Mouse (Mus musculus): ENCODE data around the gene Usp53.

Gene Usp53

GRCm38 (mm10) chr3:122984249-122985182 is at the start of gene Usp53:
Usp53 (minus strand) TSS chr3:122984510.
- in situ Hi-C loops (cut with MboI, MseI), result no loop called here

- in situ Hi-C loops (cut with MboI, MseI), result no loop called here
Measured at GRCm38 (mm10) chr3:123033804-123034203, 49.5 kb upstream of the Usp53 start.

GRCm38 (mm10) chr3:123025634-123026033 is 41.3 kb upstream of the Usp53 start:
- in situ Hi-C loops (cut with MboI, MseI), result no loop called here

GRCm38 (mm10) chr3:123024496-123025234 is 40.4 kb upstream of the Usp53 start:
- in situ Hi-C loops (cut with MboI, MseI), result no loop called here

- in situ Hi-C loops (cut with MboI, MseI), result no loop called here
Measured at GRCm38 (mm10) chr3:123018792-123019191, 34.5 kb upstream of the Usp53 start.

GRCm38 (mm10) chr3:123013476-123013875 is 29.2 kb upstream of the Usp53 start:
- in situ Hi-C loops (cut with MboI, MseI), result no loop called here

- in situ Hi-C loops (cut with MboI, MseI), result no loop called here
Measured at GRCm38 (mm10) chr3:123009417-123009816, 25.1 kb upstream of the Usp53 start.

GRCm38 (mm10) chr3:123007386-123007785 is 23.1 kb upstream of the Usp53 start:
- in situ Hi-C loops (cut with MboI, MseI), result no loop called here

- in situ Hi-C loops (cut with MboI, MseI), result no loop called here
Measured at GRCm38 (mm10) chr3:123001053-123001452, 16.7 kb upstream of the Usp53 start.

GRCm38 (mm10) chr3:122998511-122998910 is 14.2 kb upstream of the Usp53 start:
- in situ Hi-C loops (cut with MboI, MseI), result no loop called here

GRCm38 (mm10) chr3:122996968-122997367 is 12.7 kb upstream of the Usp53 start:
- in situ Hi-C loops (cut with MboI, MseI), result no loop called here

- in situ Hi-C loops (cut with MboI, MseI), result no loop called here
Measured at GRCm38 (mm10) chr3:122986906-122987305, 2.6 kb upstream of the Usp53 start.

- in situ Hi-C loops (cut with MboI, MseI), result no loop called here
Measured at GRCm38 (mm10) chr3:122986386-122986785, 2.1 kb upstream of the Usp53 start.

- in situ Hi-C loops (cut with MboI, MseI), result no loop called here
Measured at GRCm38 (mm10) chr3:122985183-122985944, 1.1 kb upstream of the Usp53 start.

GRCm38 (mm10) chr3:122983849-122984248 is 461 bp downstream of the Usp53 start:
- in situ Hi-C loops (cut with MboI, MseI), result no loop called here

- in situ Hi-C loops (cut with MboI, MseI), result no loop called here
Measured at GRCm38 (mm10) chr3:122975964-122976363, 8.3 kb downstream of the Usp53 start.

GRCm38 (mm10) chr3:122975363-122975762 is 8.9 kb downstream of the Usp53 start:
- in situ Hi-C loops (cut with MboI, MseI), result no loop called here

- in situ Hi-C loops (cut with MboI, MseI), result loop anchor here (5.0 kb wide), 1 partner anchor 43 kb away; no protein-coding TSS in a partner anchor
Measured at GRCm38 (mm10) chr3:122974833-122975232, 9.5 kb downstream of the Usp53 start.

GRCm38 (mm10) chr3:122972126-122972822 is 12.0 kb downstream of the Usp53 start:
- in situ Hi-C loops (cut with MboI, MseI), result loop anchor here (5.0 kb wide), 1 partner anchor 40 kb away; no protein-coding TSS in a partner anchor

GRCm38 (mm10) chr3:122968391-122968790 is 15.9 kb downstream of the Usp53 start:
- in situ Hi-C loops (cut with MboI, MseI), result no loop called here

- in situ Hi-C loops (cut with MboI, MseI), result no loop called here
Measured at GRCm38 (mm10) chr3:122964301-122964700, 20.0 kb downstream of the Usp53 start.
